Mouse (Mus musculus) cerebellum, adult 11-12 months (tissue): ENCODE measurements around the gene Adrb1.

Experiments used
- DNase-seq: peaks from one replicate; pipeline ENCODE4 v3.0.0; 2022

Gene Adrb1

GRCm38 (mm10) chr19:56721387-56722211, at the start of gene Adrb1:
TSS of gene Adrb1 (plus strand) at chr19:56722199.
- DNase-seq: no peak

GRCm38 (mm10) chr19:56675690-56676089, 46.3 kb upstream of the Adrb1 start:
- DNase-seq: no peak

- DNase-seq: no peak
These were observed 45.5 kb upstream of the Adrb1 start for GRCm38 (mm10) chr19:56676506-56676905.

- no peak for DNase-seq
These were observed 44.4 kb upstream of the Adrb1 start for GRCm38 (mm10) chr19:56677611-56678010.

GRCm38 (mm10) chr19:56678516-56678915, 43.5 kb upstream of the Adrb1 start:
- DNase-seq: no peak

- DNase-seq: no peak
These were observed 42.6 kb upstream of the Adrb1 start for GRCm38 (mm10) chr19:56679213-56679965.

- no peak for DNase-seq
These were observed 42.0 kb upstream of the Adrb1 start for GRCm38 (mm10) chr19:56679992-56680391.

GRCm38 (mm10) chr19:56682297-56682696, 39.7 kb upstream of the Adrb1 start:
- no peak for DNase-seq

- DNase-seq: no peak
These were observed 39.2 kb upstream of the Adrb1 start for GRCm38 (mm10) chr19:56682843-56683242.

GRCm38 (mm10) chr19:56685515-56685914, 36.5 kb upstream of the Adrb1 start:
- DNase-seq: no peak

- DNase-seq: no peak
These were observed 35.8 kb upstream of the Adrb1 start for GRCm38 (mm10) chr19:56686218-56686617.

- DNase-seq: no peak
These were observed 34.9 kb upstream of the Adrb1 start for GRCm38 (mm10) chr19:56687026-56687635.

- DNase-seq: no peak
These were observed 34.3 kb upstream of the Adrb1 start for GRCm38 (mm10) chr19:56687676-56688075.

- no peak for DNase-seq
These were observed 33.2 kb upstream of the Adrb1 start for GRCm38 (mm10) chr19:56688661-56689335.

- no peak for DNase-seq
These were observed 32.5 kb upstream of the Adrb1 start for GRCm38 (mm10) chr19:56689493-56689892.

GRCm38 (mm10) chr19:56691103-56691502, 30.9 kb upstream of the Adrb1 start:
- no peak for DNase-seq

GRCm38 (mm10) chr19:56692451-56692850, 29.5 kb upstream of the Adrb1 start:
- no peak for DNase-seq

- DNase-seq: no peak
These were observed 24.4 kb upstream of the Adrb1 start for GRCm38 (mm10) chr19:56697370-56698144.

GRCm38 (mm10) chr19:56700848-56701247, 21.2 kb upstream of the Adrb1 start:
- no peak for DNase-seq

- DNase-seq: peak; percentile 23
These were observed 20.5 kb upstream of the Adrb1 start for GRCm38 (mm10) chr19:56701404-56702033.

- no peak for DNase-seq
These were observed 20.0 kb upstream of the Adrb1 start for GRCm38 (mm10) chr19:56702039-56702438.
